Mouse (Mus musculus) embryonic facial prominence, embryonic 14.5 days (tissue): ENCODE measurements around the gene Plekhg4. TPM values are rescaled to one million over a fixed set of nuclear protein-coding genes. Genes with fewer than 3 reads are reported as not detected.

ENCODE experiments used
- ATAC-seq: fragments of 200-750 bp; cut with Nextera tagmentation; 2 replicates; pipeline ENCODE4 v1.8.0; 2017; ENCODE audit warnings: low read depth, moderate number of reproducible peaks, moderate TSS enrichment
- DNase-seq: peaks from one replicate; pipeline ENCODE4 v3.0.0-alpha.2; 2015; ENCODE audit warnings: low spot score
- H3K27ac ChIP-seq: fragments of 300-500 bp; sonication (generic); replicated peaks from 2 replicates; pipeline ENCODE4 v1.5.1; 2014; ENCODE audit warnings: low read depth, mild to moderate bottlenecking, low read length, moderate library complexity
- H3K27me3 ChIP-seq: fragments of 300-500 bp; sonication (generic); replicated peaks from 2 replicates; pipeline ENCODE4 v1.6.1; 2014; ENCODE audit warnings: low read length; ENCODE audit not compliant: control insufficient read depth, insufficient read depth
- H3K36me3 ChIP-seq: fragments of 300-500 bp; sonication (generic); 2 replicates; pipeline ENCODE4 v1.6.1; 2014; ENCODE audit warnings: low read length, mixed read lengths; ENCODE audit not compliant: control insufficient read depth, insufficient read depth
- H3K4me1 ChIP-seq: fragments of 300-500 bp; sonication (generic); 2 replicates; pipeline ENCODE4 v1.6.1; 2014; ENCODE audit warnings: antibody characterized with exemption, low read length; ENCODE audit not compliant: control insufficient read depth, insufficient read depth
- H3K4me2 ChIP-seq: fragments of 300-500 bp; sonication (generic); 2 replicates; pipeline ENCODE4 v1.6.1; 2014; ENCODE audit warnings: low read depth, mild to moderate bottlenecking, low read length, moderate library complexity, mixed read lengths
- H3K4me3 ChIP-seq: fragments of 300-500 bp; sonication (generic); 2 replicates; pipeline ENCODE4 v1.5.1; 2014; ENCODE audit warnings: low read depth, mild to moderate bottlenecking, low read length
- H3K9ac ChIP-seq: fragments of 300-500 bp; sonication (generic); 2 replicates; pipeline ENCODE4 v1.6.1; 2014; ENCODE audit warnings: low read depth, mild to moderate bottlenecking, low read length, moderate library complexity, mixed read lengths
- H3K9me3 ChIP-seq: fragments of 300-500 bp; sonication (generic); 2 replicates; pipeline ENCODE4 v1.6.1; 2016; ENCODE audit warnings: low read length; ENCODE audit not compliant: control insufficient read depth
- WGBS: fragments of 180-500 bp; shearing (Covaris S2); extraction: QIAGEN DNeasy Blood & Tissue Kit; methylation state at CpG from one replicate; pipeline ENCODE4 v1.1.7; 2014; 5-methylcytosine and 5-hydroxymethylcytosine counted together
- polyA plus RNA-seq: library from polyadenylated mRNA; unstranded; fragments of >200 nt; fragmentation: Nextera tagmentation; extraction: Ambion mirVana; gene quantifications from 2 replicates; pipeline ENCODE4 v1.2.1, GENCODE M21; 2014

Gene Plekhg4
- polyA plus RNA-seq, 1 experiment from 2014 or later: 0.25 TPM

- Histone ChIP-seq H3K27me3 (no peaks in the 10 kb centered on the region), H3K4me1 (peaks cover 24% of the 10 kb centered on the region), H3K27ac (peak overlapping the region; percentile 65), H3K36me3 (no peaks in the 10 kb centered on the region), H3K9me3 (no peaks in the 10 kb centered on the region), H3K4me3 (peak overlapping the region; percentile 51), H3K4me2 (peak overlapping the region; percentile 98), H3K9ac (peak overlapping the region; percentile 57)
- WGBS: 1% methylated on average over 23 of the region's 34 CpGs
- ATAC-seq (peak; percentile 10), DNase-seq (peak; percentile 57)
Observed at GRCm38 (mm10) chr8:105346611-105347427, 26.3 kb upstream of the Plekhg4 start.

- WGBS: under 1% methylated on average over 35 of the region's 53 CpGs
- Histone ChIP-seq H3K4me2 (peak within 1 kb of the TSS; percentile 98), H3K4me1 (peaks cover 24% of the 10 kb centered on the region), H3K27me3 (no peaks in the 10 kb centered on the region), H3K4me3 (peak within 1 kb of the TSS; percentile 51), H3K36me3 (no peaks in the 10 kb centered on the region), H3K27ac (peak within 1 kb of the TSS; percentile 79), H3K9me3 (no peaks in the 10 kb centered on the region), H3K9ac (peak within 1 kb of the TSS; percentile 81)
- ATAC-seq (peak; percentile 91), DNase-seq (peak; percentile 98)
Observed at GRCm38 (mm10) chr8:105347428-105348221, 25.4 kb upstream of the Plekhg4 start, which contains the start of gene Fhod1. Fhod1 (minus strand) TSS chr8:105347953.

DNA sequence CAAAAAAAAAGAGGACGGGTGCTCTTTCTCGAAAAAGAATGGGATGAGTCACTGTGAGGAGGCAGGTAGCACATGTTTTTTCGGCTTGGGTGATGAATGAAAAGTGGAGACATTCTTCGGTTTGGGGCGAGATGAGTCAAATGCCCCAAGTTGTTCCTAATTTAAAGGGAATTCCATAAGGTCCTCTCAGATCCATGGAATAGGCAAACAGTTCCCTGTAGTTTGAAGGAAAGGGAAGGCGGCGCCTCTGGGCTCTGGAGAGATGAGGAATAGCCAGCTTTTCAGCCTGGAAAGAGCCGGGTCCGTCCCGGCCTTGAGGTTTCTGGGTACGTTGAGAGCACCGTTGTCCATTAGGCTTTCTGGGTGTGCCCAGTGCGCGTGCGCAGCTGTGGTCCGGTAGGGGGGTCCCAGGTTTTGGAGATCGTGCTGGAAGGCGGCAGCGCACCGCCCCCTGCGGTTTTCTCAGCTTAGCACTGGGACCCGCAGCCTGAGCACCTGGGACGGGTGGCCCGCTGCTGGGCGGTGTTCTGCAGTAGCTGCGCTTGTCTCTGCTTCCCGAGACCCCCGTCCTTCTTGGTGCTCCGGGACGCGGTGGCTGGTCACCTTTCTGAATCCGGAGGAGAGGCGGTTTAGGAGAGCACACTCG lies 24.5 kb upstream of the Plekhg4 start, which contains the start of gene Slc9a5:
Gene Slc9a5 (plus strand): TSS at position 394 of the 646 bp plus-strand sequence.
- WGBS: under 1% methylated on average over 34 of the region's 34 CpGs
- Histone ChIP-seq H3K9me3 (no peaks in the 10 kb centered on the region), H3K9ac (peak within 1 kb of the TSS; percentile 81), H3K27ac (peak within 1 kb of the TSS; percentile 79), H3K4me2 (peak within 1 kb of the TSS; percentile 98), H3K27me3 (no peaks in the 10 kb centered on the region), H3K4me3 (peak within 1 kb of the TSS; percentile 51), H3K36me3 (no peaks in the 10 kb centered on the region), H3K4me1 (peaks cover 24% of the 10 kb centered on the region)
- peak; percentile 87 for DNase-seq
- 0 out of 2 replicates have a peak, but pooled peaks have one; percentile 2 for ATAC-seq

DNA sequence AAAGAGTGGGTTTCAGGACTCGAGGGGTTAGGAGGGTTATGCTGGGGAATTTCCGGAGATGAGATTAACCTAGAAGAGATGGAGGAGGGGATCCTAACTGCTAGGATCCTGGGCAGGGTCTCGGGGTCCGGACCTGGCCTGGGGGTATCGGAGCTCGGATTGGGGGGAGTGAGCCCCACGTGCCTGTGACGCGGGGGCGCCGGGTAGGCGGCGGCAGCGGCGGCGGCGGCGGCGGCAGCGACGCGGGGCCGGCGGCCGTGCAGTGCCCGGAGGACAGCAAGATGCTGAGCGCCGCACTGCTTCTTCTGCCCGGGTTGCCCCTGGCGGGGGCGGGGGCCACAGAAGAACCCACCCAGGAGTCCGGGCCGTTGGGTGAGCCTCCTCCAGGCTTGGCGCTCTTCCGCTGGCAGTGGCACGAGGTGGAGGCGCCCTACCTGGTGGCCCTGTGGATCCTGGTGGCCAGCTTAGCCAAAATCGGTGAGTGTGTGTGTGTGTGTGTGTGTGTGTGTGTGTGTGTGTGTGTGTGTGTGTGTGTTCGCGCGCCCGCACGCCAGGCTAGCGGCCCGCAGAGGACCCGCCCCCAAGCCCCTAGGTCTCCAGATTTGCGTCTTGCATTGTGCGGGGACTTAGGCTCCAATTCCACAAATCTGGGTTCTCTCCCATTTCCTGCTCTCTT lies 23.8 kb upstream of the Plekhg4 start:
- no peak for DNase-seq
- peak overlapping the region; percentile 51 for H3K4me3 ChIP-seq
- no peak for ATAC-seq
- H3K27ac ChIP-seq: peak overlapping the region; percentile 79
- 3% methylated on average over 16 of the region's 48 CpGs for WGBS
- H3K4me1 ChIP-seq: peaks cover 24% of the 10 kb centered on the region
- no peaks in the 10 kb centered on the region for H3K36me3 ChIP-seq
- peak overlapping the region; percentile 81 for H3K9ac ChIP-seq
- H3K27me3 ChIP-seq: no peaks in the 10 kb centered on the region
- H3K4me2 ChIP-seq: peak overlapping the region; percentile 98
- no peaks in the 10 kb centered on the region for H3K9me3 ChIP-seq

GRCm38 (mm10) chr8:105350186-105350585 lies 22.9 kb upstream of the Plekhg4 start:
- Histone ChIP-seq H3K4me2 (peak overlapping the region; percentile 98), H3K27me3 (no peaks in the 10 kb centered on the region), H3K36me3 (no peaks in the 10 kb centered on the region), H3K27ac (no peak overlapping the region), H3K9me3 (no peaks in the 10 kb centered on the region), H3K9ac (no peak overlapping the region), H3K4me1 (peaks cover 20% of the 10 kb centered on the region), H3K4me3 (peak overlapping the region; percentile 51; the same call in 1 of the 2 replicates)
- 33% methylated on average over 7 of the region's 7 CpGs for WGBS
- DNase-seq: no peak
- no peak for ATAC-seq

DNA sequence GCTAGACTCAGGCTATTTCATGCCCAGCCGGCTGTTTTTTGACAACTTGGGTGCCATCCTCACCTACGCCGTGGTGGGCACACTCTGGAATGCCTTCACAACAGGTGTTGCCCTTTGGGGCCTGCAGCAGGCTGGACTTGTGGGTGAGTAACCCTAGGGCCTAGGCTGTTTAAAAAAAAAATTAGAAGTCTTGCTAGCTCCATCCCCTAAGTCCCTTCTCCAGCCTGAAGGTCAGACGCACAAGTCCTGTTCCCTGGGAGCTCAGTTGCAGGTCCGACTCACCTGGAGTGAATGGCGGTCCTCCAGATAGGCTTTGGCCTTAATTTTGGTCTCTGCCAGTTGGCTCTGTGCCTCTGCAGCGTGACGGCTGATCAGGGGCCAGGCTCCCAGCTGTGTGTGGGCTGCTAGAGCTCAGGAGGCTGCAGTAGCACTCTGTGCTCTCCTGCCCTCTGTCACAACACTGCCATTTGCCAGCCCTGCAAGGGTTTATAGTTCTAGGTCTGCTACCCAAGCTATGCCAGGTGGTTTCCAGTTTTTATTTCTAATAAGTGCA lies 19.4 kb upstream of the Plekhg4 start:
- Histone ChIP-seq H3K9ac (no peak overlapping the region), H3K9me3 (no peaks in the 10 kb centered on the region), H3K4me2 (no peak overlapping the region), H3K27me3 (no peaks in the 10 kb centered on the region), H3K4me3 (no peak overlapping the region), H3K27ac (no peak overlapping the region), H3K36me3 (0 out of 2 replicates have a peak, but pooled peaks cover 3% of the 10 kb centered on the region), H3K4me1 (0 out of 2 replicates have a peak, but pooled peaks cover 3% of the 10 kb centered on the region)
- ATAC-seq: no peak
- DNase-seq: no peak
- WGBS: 71% methylated on average over 8 of the region's 8 CpGs

DNA sequence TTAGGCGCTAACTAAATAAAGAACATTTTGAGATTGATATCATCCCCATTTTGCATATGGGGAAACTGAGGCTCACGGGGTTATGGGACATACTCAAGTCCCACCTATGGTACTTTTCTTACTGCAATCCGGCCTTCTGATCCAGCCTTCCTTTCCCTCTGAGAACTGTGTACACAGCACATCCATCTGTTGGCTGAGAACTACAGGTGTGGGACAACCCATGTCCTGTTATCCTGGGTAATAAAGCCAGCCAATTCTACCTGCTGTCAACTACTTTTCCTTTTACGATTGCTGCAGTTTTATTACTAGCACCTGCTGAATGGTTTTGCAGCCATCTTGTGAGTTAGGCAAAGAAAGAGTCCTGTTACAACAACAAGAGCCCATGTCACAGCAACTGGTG lies 18.5 kb upstream of the Plekhg4 start:
- DNase-seq (no peak), ATAC-seq (no peak)
- Histone ChIP-seq H3K36me3 (0 out of 2 replicates have a peak, but pooled peaks cover 3% of the 10 kb centered on the region), H3K4me1 (0 out of 2 replicates have a peak, but pooled peaks cover 3% of the 10 kb centered on the region), H3K4me2 (no peak overlapping the region), H3K27me3 (no peaks in the 10 kb centered on the region), H3K4me3 (no peak overlapping the region), H3K9me3 (no peaks in the 10 kb centered on the region), H3K27ac (no peak overlapping the region), H3K9ac (0 out of 2 replicates have a peak overlapping the region, but pooled peaks have one; percentile 0)
- 85% methylated on average over 4 of the region's 4 CpGs for WGBS
